Mouse (Mus musculus) spleen, postnatal 4 days (tissue): Measurements from ENCODE around the gene Ndufa12.

Experiments
- DNase-seq, 2 experiments: peaks; one replicate each; pipeline ENCODE4 v3.0.0; 2022; ENCODE audit warnings: low spot score in 2 of 2

The Ndufa12 gene

DNA sequence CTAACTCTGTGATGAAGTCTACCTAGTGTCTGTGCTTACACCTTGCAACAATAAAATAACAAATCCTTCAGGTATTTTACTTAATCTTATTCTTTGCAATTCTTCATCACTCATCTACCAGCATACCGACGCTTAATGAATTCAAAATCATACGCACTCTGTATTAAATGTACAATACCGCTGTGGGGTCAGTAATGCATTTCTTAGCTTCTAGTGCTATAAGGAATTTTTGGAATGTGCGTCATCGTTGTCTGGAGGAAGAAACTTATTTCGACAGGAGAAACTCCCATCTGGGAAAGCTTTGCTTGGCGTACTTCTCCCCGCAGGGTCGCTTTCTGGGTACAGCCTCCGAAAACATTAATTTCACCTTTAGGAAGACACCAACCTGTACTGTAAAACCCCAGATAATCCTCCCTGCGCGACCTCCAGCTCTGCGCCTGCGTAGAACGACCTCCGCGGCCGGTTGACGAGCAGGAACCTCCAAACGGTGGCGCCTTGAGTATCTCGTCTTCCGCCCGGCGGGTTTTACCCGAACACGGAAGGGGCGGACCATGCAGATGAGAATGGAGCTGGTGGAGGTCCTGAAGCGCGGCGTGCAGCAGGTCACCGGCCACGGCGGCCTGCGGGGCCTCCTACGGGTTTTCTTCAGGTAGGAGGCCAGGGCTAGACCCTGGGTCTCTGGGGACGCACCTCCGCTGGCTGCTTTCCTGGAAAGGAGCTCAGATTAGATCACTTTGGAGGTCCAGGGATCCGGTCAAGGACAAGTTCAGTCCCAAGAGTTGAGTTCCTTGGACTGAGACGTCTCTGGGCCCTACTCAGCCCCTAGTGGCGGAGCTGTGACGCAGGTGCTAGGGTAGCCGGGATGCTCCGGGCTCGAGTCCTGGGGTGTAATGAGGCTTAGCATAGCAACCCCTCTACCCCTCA is at the start of gene Ndufa12:
TSS of gene Ndufa12 (plus strand) at position 239 of the 924 bp plus-strand sequence.
- peak; percentile 93 to 97 for DNase-seq

DNA sequence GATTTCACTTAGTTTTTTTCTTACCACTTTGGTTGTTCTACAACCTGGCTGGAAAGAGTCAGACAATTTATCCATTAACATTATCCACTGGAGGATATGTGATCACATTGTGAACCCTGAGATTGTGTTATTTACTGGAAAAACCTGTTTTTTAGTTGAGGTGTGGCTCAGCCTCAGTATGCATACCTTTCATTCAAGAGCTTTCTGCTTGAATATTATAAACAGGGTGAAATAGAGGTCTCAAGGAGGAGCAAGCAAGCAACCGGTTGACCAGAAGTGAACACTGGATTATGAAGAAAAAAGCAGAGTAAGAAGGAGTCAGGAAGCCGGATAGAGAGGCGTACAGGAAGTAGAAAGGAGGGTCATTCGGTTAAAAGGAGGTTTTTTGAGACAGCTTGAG is 47.0 kb upstream of the Ndufa12 start:
- no peak for DNase-seq

DNA sequence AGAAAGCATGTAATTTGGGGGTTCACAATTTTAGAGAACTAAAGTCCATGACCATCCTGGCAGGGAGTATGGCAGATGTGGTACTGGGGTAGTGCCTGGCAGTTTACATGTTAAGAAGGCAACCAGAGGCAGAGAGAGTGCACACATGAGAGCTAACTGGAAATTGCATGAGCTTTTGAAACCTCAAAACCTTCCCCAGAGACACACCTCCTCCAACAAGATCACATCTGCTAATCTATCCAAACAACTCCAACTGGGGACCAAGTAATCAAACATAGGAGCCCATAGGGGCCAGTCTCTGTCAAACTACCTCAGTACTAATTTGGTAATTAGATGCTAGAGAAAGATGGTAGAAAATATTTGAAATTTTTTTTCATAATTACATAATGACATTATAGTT is 44.7 kb upstream of the Ndufa12 start:
- DNase-seq = no peak

DNA sequence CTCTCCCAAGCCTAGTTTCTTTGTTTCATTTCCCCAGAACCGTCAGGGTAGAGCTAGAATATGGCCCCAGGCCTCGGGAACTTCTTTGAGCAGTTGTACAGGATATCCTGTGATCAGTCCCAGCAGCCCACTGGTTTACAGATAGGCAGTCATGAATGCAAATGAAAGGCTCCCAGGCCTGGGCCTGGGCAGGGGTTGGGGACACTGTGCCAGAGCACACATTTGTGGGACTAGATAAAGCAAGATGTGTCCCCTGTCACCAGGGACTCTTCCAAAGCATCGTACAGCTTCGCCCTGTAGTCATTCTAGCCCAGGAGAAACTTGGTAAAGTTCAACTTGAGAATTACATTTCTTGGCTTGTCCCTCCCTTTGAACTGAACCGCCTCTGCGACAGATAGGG is 39.6 kb upstream of the Ndufa12 start:
- no peak for DNase-seq

DNA sequence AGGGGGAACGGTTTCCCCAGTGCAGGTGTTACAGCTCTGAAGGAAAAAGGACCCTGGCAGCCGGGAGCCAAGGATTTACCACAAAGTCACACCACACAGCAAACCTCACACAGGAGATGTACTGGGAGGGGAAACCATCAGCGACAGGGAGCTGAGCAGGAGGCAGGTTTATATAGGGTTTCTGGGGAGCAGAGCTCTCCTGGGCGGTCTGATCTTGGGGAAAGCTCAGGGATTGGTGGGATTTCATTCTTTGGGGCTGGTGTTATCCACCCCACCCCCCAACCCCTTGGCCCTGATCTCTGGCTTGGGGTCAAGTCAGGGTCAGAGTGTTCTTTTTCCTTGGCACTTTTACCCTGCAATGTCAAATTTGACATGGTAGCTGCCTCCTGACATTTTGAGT is 39.1 kb upstream of the Ndufa12 start:
- no peak for DNase-seq

- no peak for DNase-seq
Measured at GRCm38 (mm10) chr10:94161051-94161765, 37.3 kb upstream of the Ndufa12 start.

GRCm38 (mm10) chr10:94162031-94162430 is 36.5 kb upstream of the Ndufa12 start:
- no peak for DNase-seq

- DNase-seq = no peak
Measured at GRCm38 (mm10) chr10:94164104-94164845, 34.2 kb upstream of the Ndufa12 start.

- DNase-seq = no peak
Measured at GRCm38 (mm10) chr10:94165426-94165825, 33.1 kb upstream of the Ndufa12 start.

- DNase-seq = no peak
Measured at GRCm38 (mm10) chr10:94167051-94167750, 31.3 kb upstream of the Ndufa12 start.

GRCm38 (mm10) chr10:94171440-94172130 is 26.9 kb upstream of the Ndufa12 start:
- DNase-seq = no peak

DNA sequence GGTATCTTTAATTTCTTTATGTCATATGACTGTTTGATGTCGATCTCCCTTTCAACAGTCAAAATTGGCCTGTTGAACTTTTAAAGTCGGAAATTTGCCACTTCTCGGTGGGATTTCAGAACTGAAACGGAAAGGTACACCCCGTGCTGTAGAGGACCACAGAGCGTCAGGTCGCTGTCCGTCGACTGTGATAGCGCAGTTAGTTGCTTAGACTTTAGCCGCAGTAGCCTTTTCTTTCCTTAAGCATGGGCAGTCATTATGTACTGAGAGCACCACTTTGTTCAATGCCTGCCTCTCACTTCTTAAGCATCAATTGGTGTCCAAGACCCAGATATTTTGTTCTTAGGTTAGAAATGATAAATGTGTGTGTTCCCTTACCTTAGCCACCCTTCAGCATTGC is 26.4 kb upstream of the Ndufa12 start:
- DNase-seq = no peak

- no peak for DNase-seq
Measured at GRCm38 (mm10) chr10:94172706-94173105, 25.8 kb upstream of the Ndufa12 start.

DNA sequence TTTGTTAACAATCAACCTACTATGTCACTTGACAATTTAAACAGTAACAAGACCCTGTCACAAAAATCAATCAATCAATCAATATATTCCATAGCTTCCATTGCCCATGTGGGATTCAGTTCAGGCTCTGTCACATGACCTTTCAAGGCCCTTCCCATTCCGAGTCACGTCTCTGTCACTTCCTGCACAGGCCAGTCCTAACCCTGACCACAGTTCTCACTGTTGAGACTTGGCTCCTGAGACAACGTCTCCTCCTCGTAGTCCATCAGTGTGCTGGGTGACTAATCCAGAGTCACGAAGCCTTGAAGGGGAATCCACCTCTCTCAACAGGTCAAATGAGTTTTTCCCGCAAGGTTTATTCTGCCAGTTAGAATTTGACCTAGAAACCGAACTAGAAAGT is 23.9 kb upstream of the Ndufa12 start:
- DNase-seq = no peak

- no peak for DNase-seq
Measured at GRCm38 (mm10) chr10:94183199-94183598, 15.3 kb upstream of the Ndufa12 start.

DNA sequence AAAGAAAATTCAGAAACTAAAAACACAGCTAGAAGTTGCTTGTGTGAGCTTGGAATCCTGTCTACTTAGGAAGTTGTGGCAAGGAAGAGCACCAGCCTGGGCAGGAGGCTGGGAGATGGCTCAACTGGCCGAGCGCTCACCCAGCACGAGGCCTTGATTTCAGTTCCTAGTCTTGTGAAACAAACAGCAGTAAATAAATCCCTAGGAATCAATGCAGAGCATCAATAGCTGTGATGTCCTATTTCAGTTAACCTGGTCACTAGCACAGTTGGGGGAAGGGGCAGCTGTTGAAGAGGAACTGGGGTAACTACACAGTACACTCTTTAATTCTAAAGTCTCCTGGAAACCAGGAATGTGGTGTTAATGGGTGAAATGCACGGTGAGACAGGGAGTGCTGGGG is 6.5 kb downstream of the Ndufa12 start:
- no peak for DNase-seq

DNA sequence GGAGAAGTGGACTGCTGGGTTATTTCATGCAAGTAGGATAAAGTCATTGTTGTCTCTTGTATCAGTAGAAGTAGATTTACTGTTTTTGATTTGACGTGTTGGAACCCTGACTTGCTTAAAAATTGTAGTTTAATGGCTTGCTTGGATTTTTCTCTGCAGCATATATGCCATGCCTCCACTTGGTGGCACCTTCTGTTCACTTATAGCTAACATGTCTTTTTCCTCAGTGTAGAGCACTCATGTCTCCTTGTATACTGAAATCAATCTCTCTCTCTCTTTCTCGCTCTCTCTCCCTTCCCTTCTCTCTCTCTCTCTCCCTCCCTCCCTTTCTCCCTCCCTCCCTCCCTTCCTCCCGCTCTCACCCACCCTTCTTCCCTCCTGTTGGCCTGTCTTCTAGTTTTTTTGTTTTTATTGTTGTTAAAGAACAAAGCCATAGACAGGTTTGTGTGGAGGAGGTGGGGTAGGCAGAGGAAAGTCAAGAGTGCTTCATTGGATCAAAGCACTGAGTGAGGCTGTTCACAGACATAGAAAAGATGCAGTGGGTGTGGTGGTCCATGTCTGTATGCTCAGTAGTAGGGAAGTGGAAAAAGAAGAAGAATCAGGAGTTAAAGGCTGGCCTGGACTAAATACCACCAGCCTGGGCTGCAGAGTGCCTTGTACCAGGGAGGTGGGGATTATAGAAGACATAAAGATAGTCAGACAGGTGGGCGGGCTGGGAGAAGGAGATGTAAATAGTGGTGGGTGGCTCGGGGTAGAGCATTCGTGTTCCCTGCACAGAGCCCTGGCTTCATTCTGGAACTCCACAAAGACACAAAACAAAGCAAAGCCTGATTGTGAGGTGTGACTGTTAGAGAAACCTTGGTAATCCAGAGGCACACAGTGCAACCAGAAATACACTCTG is 12.4 kb downstream of the Ndufa12 start:
- no peak for DNase-seq

DNA sequence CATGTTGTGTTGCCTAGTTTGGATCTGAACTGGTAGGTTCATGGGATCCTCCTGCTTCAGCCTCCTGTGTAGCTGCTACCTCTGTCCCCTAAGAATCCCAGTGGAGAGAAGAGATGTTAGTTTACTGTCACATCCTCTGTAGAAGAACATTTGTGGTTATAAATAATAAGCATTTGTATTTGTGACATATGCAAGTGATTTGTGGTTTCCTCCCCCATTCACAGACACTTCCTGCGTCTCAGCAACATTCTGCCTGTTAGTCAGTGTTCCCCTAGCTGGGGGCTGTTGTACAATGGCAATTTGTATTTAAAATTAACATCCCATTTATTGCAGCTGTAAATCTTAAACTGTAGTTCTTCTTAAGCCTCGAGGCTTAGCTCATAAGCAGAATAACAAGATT is 13.2 kb downstream of the Ndufa12 start:
- no peak for DNase-seq

DNA sequence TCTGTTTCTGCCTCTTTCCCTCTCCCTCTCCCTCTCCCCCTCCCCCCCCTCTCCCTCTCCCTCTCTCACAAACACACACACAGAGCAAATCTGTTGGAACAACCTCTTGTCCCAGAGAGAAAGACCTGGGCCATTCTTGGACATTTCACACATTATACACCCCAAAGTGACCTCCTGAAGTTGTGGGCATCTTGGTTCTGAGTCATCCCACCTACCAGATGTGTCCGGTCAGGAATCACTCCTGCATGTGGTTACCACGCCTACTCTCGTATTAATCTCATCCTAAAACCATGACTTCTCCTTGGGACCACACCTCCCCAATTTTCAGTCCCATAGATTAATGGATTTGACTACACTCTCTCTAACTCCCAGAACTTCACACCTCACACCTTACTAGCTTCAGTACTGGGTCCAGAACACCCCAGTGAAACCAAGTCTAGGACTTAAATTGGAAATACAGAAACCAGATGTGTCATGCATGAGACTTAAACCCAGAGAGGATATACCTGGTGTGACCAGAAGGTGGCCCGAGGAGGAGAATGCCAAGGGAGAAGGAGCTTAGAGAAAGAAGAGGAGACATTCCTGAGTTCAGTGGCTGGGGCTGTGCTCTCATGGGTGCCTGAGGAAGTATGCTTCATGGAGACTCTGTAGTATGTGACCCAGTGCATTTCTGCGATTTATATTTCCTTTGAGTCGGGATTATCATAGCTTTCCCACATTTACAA is 26.7 kb downstream of the Ndufa12 start:
- DNase-seq = no peak
